Mouse (Mus musculus) embryonic facial prominence, embryonic 10.5 days (tissue): ENCODE data around the gene Rtn4ip1. TPM values are rescaled to one million over a fixed set of nuclear protein-coding genes. Genes with fewer than 3 reads are reported as not detected.
"Not testable (repeated sequence)": the region's sequence is repeated elsewhere in the genome, so short reads cannot be mapped to it uniquely, and the experiment has no call there.

Experiments used
- DNase-seq: peaks from one replicate; pipeline ENCODE4 v3.0.0-alpha.2; 2017; ENCODE audit warnings: low spot score
- H3K27ac ChIP-seq: fragments of 300-500 bp; sonication (generic); replicated peaks from 2 replicates; pipeline ENCODE4 v1.5.1; 2016; ENCODE audit warnings: mild to moderate bottlenecking
- H3K27me3 ChIP-seq: fragments of 300-500 bp; sonication (generic); replicated peaks from 2 replicates; pipeline ENCODE4 v1.6.1; 2016; ENCODE audit warnings: low read depth, mild to moderate bottlenecking; ENCODE audit not compliant: poor library complexity, severe bottlenecking
- H3K36me3 ChIP-seq: fragments of 300-500 bp; sonication (generic); replicated peaks from 2 replicates; pipeline ENCODE4 v1.6.1; 2016; ENCODE audit warnings: mild to moderate bottlenecking, moderate library complexity
- H3K4me1 ChIP-seq: fragments of 300-500 bp; sonication (generic); 2 replicates; pipeline ENCODE4 v1.6.1; 2016
- H3K4me3 ChIP-seq: fragments of 300-500 bp; sonication (generic); 2 replicates; pipeline ENCODE4 v1.5.1; 2016; ENCODE audit warnings: mild to moderate bottlenecking, moderate library complexity
- H3K9me3 ChIP-seq: fragments of 300-500 bp; sonication (generic); 2 replicates; pipeline ENCODE4 v1.6.1; 2016; ENCODE audit warnings: mild to moderate bottlenecking
- WGBS: fragments of 180-500 bp; shearing (Covaris S2); methylation state at CpG from one replicate; pipeline ENCODE4 v1.1.7; 2016; 5-methylcytosine and 5-hydroxymethylcytosine counted together
- polyA plus RNA-seq: library from polyadenylated mRNA; unstranded; fragments of >200 nt; fragmentation: Nextera tagmentation; extraction: Ambion mirVana; gene quantifications from 2 replicates; pipeline ENCODE4 v1.2.1, GENCODE M21; 2016

Rtn4ip1 gene
- polyA plus RNA-seq, 1 experiment from 2014 or later: 19.5 TPM

DNA sequence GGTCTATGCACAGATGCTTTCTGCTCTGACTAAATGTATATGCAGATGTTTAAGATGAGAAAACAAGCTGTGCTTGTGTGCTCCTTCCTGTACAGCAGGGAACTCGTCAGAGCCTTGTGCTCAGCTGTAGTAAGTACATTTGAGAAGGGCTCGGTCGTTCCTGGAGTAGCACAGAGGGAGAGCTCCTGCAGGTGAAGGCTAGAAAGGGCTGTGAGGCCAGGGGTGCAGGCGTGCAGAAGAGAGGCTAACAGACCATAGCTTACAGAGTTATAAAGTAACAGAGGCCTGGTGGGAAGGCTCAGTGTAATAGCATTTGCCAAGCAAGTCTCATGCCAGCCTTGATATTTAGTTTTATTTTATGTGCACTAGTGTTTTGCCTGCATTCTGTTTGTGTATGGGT, 43.8 kb downstream of the Rtn4ip1 start:
- 85% methylated on average over 4 of the region's 4 CpGs for WGBS
- H3K4me1 ChIP-seq: peaks cover 7% of the 10 kb centered on the region
- H3K27ac ChIP-seq: no peak overlapping the region
- DNase-seq: no peak
- peaks cover 26% of the 10 kb centered on the region for H3K36me3 ChIP-seq
- no peak overlapping the region for H3K4me3 ChIP-seq
- no peaks in the 10 kb centered on the region for H3K27me3 ChIP-seq
- no peaks in the 10 kb centered on the region for H3K9me3 ChIP-seq

DNA sequence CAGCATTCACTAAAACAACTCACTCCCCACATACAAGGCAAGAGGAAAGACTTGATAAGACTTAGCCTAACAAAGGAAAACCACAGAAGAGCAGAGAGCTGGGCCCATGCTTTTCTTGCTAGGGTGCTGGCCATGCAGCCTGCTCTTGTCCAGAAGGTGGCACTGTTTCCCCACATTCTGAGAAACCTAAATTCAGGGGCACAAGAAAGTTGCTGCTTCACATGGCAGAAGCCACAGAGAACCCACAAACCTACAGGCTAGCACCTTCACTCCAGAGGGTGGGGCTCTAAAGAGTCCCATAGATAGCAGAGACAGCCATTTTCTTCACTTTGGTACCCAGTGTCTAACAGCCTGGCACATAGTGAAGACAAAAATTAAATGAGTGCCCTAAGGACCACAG, 52.3 kb downstream of the Rtn4ip1 start:
- Histone ChIP-seq H3K9me3 (no peaks in the 10 kb centered on the region), H3K4me1 (no peaks in the 10 kb centered on the region), H3K4me3 (no peak overlapping the region), H3K27ac (no peak overlapping the region), H3K27me3 (no peaks in the 10 kb centered on the region), H3K36me3 (0 out of 2 replicates have a peak, but pooled peaks cover 5% of the 10 kb centered on the region)
- DNase-seq: peak; percentile 74

- no peak for DNase-seq
Observed at GRCm38 (mm10) chr10:43964943-43965342, 63.3 kb downstream of the Rtn4ip1 start.

GRCm38 (mm10) chr10:43973244-43973643, 71.6 kb downstream of the Rtn4ip1 start:
- Histone ChIP-seq H3K27ac (no peak overlapping the region), H3K36me3 (no peaks in the 10 kb centered on the region), H3K4me1 (no peaks in the 10 kb centered on the region), H3K27me3 (no peaks in the 10 kb centered on the region), H3K4me3 (no peak overlapping the region), H3K9me3 (no peaks in the 10 kb centered on the region)
- no peak for DNase-seq
- 73% methylated on average over 2 of the region's 2 CpGs for WGBS

More at GRCm38 (mm10) chr10:43964943-43965342, 63.3 kb downstream of the Rtn4ip1 start:
- H3K36me3 ChIP-seq: no peaks in the 10 kb centered on the region
- 69% methylated on average over 2 of the region's 2 CpGs for WGBS
- peaks cover 11% of the 10 kb centered on the region; the same call in 1 of the 2 replicates for H3K4me1 ChIP-seq
- no peak overlapping the region for H3K27ac ChIP-seq
- no peak overlapping the region for H3K4me3 ChIP-seq
- H3K27me3 ChIP-seq: no peaks in the 10 kb centered on the region
- H3K9me3 ChIP-seq: no peaks in the 10 kb centered on the region

- H3K4me3 ChIP-seq: no peak overlapping the region
- WGBS: 60% methylated on average over 3 of the region's 3 CpGs
Observed at GRCm38 (mm10) chr10:43977353-43977752, 75.7 kb downstream of the Rtn4ip1 start.

GRCm38 (mm10) chr10:43980080-43980479, 78.5 kb downstream of the Rtn4ip1 start:
- DNase-seq: no peak
- Histone ChIP-seq H3K9me3 (no peaks in the 10 kb centered on the region), H3K27ac (no peak overlapping the region), H3K36me3 (no peaks in the 10 kb centered on the region), H3K27me3 (no peaks in the 10 kb centered on the region), H3K4me1 (no peaks in the 10 kb centered on the region), H3K4me3 (no peak overlapping the region)
- 74% methylated on average over 1 of the region's 1 CpGs for WGBS

More at GRCm38 (mm10) chr10:43977353-43977752, 75.7 kb downstream of the Rtn4ip1 start:
- Histone ChIP-seq H3K36me3 (no peaks in the 10 kb centered on the region), H3K4me1 (no peaks in the 10 kb centered on the region), H3K27me3 (no peaks in the 10 kb centered on the region), H3K9me3 (no peaks in the 10 kb centered on the region), H3K27ac (no peak overlapping the region)
- no peak for DNase-seq

GRCm38 (mm10) chr10:43980742-43981141, 79.1 kb downstream of the Rtn4ip1 start:
- not testable (repeated sequence) for H3K9me3 ChIP-seq, DNase-seq, H3K4me3 ChIP-seq, H3K4me1 ChIP-seq, H3K36me3 ChIP-seq, H3K27me3 ChIP-seq, H3K27ac ChIP-seq
- 92% methylated on average over 3 of the region's 3 CpGs for WGBS

DNA sequence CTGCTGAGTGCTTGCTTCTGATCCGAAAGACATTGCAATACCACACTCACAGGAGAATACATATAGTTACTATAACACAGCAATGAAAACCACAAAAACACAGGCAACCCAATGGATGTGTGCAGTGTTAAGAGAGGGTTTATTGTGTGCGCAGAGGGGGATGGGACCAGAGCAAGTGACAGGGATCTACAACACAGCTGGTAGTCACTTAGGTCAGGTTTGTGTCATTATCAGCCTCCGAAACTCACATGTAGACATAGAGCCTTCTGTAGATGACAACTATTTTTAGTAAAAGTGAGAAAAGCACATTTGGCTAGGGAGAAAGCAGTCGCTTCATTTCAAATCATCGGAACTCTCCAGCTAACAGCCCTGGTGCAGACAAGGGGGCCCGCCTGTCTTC, 80.9 kb downstream of the Rtn4ip1 start:
- no peak overlapping the region for H3K4me3 ChIP-seq
- no peak for DNase-seq
- 91% methylated on average over 6 of the region's 6 CpGs for WGBS
- no peak overlapping the region for H3K27ac ChIP-seq
- no peaks in the 10 kb centered on the region for H3K9me3 ChIP-seq
- no peaks in the 10 kb centered on the region for H3K4me1 ChIP-seq
- H3K36me3 ChIP-seq: no peaks in the 10 kb centered on the region
- no peaks in the 10 kb centered on the region for H3K27me3 ChIP-seq

- H3K27ac ChIP-seq: no peak overlapping the region
- no peaks in the 10 kb centered on the region for H3K36me3 ChIP-seq
- H3K9me3 ChIP-seq: no peaks in the 10 kb centered on the region
- DNase-seq: no peak
- no peak overlapping the region for H3K4me3 ChIP-seq
- no peaks in the 10 kb centered on the region for H3K4me1 ChIP-seq
- H3K27me3 ChIP-seq: no peaks in the 10 kb centered on the region
- WGBS: 89% methylated on average over 5 of the region's 5 CpGs
Observed at GRCm38 (mm10) chr10:43983241-43983640, 81.6 kb downstream of the Rtn4ip1 start.

DNA sequence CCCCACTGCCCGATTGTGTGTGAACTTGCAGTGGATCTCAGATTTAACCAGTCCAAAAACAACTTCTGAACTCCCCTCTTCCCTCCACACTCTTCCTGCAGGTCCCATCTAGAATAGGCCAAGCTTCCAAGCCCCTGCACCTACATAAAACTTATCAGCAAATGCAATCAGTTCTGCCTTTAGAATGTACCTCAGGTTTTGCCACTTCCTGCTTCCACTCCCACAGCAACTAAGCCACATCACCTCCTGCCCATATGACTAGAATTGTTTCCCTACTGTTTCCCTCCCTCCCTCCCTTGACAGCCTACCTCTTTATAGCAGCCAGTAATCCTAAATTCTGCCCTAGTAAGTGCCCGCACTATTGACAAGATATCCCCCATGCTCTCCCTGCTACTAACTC, 82.3 kb downstream of the Rtn4ip1 start:
- H3K9me3 ChIP-seq: no peaks in the 10 kb centered on the region
- DNase-seq: no peak
- no peak overlapping the region for H3K27ac ChIP-seq
- no peaks in the 10 kb centered on the region for H3K27me3 ChIP-seq
- H3K4me1 ChIP-seq: no peaks in the 10 kb centered on the region
- H3K4me3 ChIP-seq: no peak overlapping the region
- WGBS: 85% methylated on average over 2 of the region's 2 CpGs
- no peaks in the 10 kb centered on the region for H3K36me3 ChIP-seq

DNA sequence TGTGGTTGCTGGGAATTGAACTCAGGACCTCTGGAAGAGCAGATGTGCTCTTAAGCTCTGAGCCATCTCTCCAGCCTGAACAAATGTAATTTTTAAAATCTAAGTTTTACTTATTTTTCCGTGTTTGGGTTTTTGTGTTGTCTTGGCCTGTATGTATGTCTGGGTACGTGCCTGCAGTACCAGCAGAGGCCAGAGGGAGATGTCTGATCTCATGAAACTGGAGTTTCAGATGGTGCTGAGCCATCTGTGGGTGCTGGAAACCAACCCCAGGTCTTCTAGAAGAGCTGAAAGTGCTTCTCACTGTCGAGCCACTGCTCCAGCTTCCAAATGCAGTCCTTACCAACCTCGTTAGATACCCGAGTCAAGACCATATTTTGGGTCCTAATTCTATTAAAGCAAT, 89.7 kb downstream of the Rtn4ip1 start:
- DNase-seq: no peak
- Histone ChIP-seq H3K27ac (no peak overlapping the region), H3K27me3 (no peaks in the 10 kb centered on the region), H3K36me3 (no peaks in the 10 kb centered on the region), H3K4me3 (no peak overlapping the region), H3K4me1 (no peaks in the 10 kb centered on the region), H3K9me3 (no peaks in the 10 kb centered on the region)
- 92% methylated on average over 5 of the region's 5 CpGs for WGBS

DNA sequence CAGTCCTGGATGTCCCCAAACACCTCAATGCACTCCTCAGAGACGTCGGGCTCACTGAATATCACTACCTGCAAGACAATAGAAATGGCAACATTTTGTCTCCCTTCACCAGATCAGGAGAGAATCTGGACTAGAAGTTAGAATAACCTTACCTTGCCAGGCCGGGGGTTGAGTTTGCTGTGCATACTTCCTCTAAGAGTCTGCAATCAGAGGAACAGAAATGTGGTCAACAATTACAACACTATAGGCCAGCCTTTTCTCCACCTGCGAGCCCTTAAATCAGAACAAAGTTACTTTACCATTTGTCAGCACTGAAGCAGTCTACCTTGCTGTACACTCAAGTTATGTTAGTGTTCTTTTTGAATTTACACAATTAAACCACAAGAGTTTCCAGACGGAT, 90.9 kb downstream of the Rtn4ip1 start:
- Histone ChIP-seq H3K36me3 (no peaks in the 10 kb centered on the region), H3K27ac (no peak overlapping the region), H3K27me3 (peaks cover 2% of the 10 kb centered on the region; the same call in 1 of the 2 replicates), H3K9me3 (no peaks in the 10 kb centered on the region), H3K4me1 (no peaks in the 10 kb centered on the region), H3K4me3 (no peak overlapping the region)
- no peak for DNase-seq
- WGBS: 81% methylated on average over 5 of the region's 5 CpGs

DNA sequence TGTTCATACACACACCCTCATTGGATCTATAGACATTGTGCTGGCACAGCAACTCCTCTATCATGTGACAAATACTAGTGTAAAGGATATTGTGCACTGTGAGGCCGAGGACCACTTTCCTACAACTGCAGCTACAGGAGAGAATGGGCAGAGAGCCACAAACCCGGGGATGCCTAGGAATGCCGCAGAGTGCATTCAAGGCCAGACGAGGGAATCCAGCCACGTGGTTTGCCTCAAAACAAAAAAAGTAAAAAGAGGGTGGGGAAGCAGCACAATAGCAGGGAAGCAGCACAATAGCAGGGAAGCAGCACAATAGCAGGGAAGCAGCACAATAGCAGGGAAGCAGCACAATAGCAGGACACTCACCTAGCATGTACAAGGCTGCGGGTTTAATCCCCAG, 91.6 kb downstream of the Rtn4ip1 start:
- Histone ChIP-seq H3K9me3 (no peaks in the 10 kb centered on the region), H3K27ac (no peak overlapping the region), H3K4me1 (no peaks in the 10 kb centered on the region), H3K27me3 (peaks cover 9% of the 10 kb centered on the region; the same call in 1 of the 2 replicates), H3K36me3 (no peaks in the 10 kb centered on the region), H3K4me3 (no peak overlapping the region)
- 31% methylated on average over 6 of the region's 6 CpGs for WGBS
- DNase-seq: no peak
